7 mouse cellular contexts compared by ENCODE assay signal in the genomic region with DNA sequence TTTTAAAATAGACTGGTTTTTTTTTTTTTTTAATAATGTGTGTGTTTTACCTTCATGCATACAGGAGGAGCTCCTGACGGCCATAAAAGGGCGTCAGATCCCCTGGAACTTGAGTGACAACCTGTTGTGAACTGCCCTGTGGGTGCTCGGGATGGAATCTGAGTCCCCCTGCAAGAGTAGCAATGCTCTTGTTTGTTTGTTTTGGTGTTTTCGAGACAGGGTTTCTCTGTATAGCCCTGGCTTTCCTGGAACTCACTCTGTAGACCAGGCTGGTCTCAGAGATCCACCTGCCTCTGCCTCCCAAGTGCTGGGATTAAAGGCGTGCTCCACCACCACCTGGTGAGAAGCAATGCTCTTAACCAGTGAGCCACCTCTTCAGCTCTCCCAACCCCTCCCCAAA. TPM values are rescaled to one million over a fixed set of nuclear protein-coding genes. Genes with fewer than 3 reads are reported as not detected.
DNase-seq lines count a peak whose midpoint lies in the region; ATAC-seq and TF ChIP-seq lines count a peak whose summit lies in the region.

No protein-coding gene starts in this region.

- H3K4me3 ChIP-seq in lung, embryonic 16.5 days (ENCODE audit: low read length), result peak overlapping the region; percentile 45
- H3K4me3 ChIP-seq in forebrain, embryonic 15.5 days, result peak overlapping the region; percentile 42
- peak overlapping the region; percentile 49 for H3K4me3 ChIP-seq in limb, embryonic 14.5 days (replicated peaks; ENCODE audit: low read length)
- no peak overlapping the region for H3K4me3 ChIP-seq in stomach, embryonic 15.5 days (replicated peaks)

- H3K27ac ChIP-seq in lung, embryonic 16.5 days (ENCODE audit: low read length), result no peak overlapping the region
- H3K27ac ChIP-seq in forebrain, embryonic 15.5 days (replicated peaks), result peak overlapping the region; percentile 81; the same call in 1 of the 2 replicates
- no peak overlapping the region for H3K27ac ChIP-seq in limb, embryonic 14.5 days (replicated peaks; ENCODE audit: low read depth, low read length)
- no peak overlapping the region for H3K27ac ChIP-seq in stomach, embryonic 15.5 days

- peak overlapping the region; percentile 52 for H3K4me2 ChIP-seq in lung, embryonic 16.5 days (ENCODE audit: low read depth, low read length)
- H3K4me2 ChIP-seq in forebrain, embryonic 15.5 days (replicated peaks), result peak overlapping the region; percentile 52
- peak overlapping the region; percentile 68 for H3K4me2 ChIP-seq in limb, embryonic 14.5 days (replicated peaks; ENCODE audit: low read depth, low read length, severe bottlenecking)
- peak overlapping the region; percentile 71 for H3K4me2 ChIP-seq in stomach, embryonic 15.5 days

- H3K9ac ChIP-seq in lung, embryonic 16.5 days (ENCODE audit: low read length), result peak overlapping the region; percentile 54
- peak overlapping the region; percentile 51 for H3K9ac ChIP-seq in forebrain, embryonic 15.5 days (replicated peaks)
- peak overlapping the region; percentile 41 for H3K9ac ChIP-seq in limb, embryonic 14.5 days (ENCODE audit: low read depth, low read length, severe bottlenecking)
- no peak overlapping the region for H3K9ac ChIP-seq in stomach, embryonic 15.5 days

- no peaks in the 10 kb centered on the region; the same call in 1 of the 2 replicates for H3K27me3 ChIP-seq in lung, embryonic 16.5 days (ENCODE audit: control insufficient read depth, insufficient read depth, low read depth, low read length)
- no peaks in the 10 kb centered on the region for H3K27me3 ChIP-seq in forebrain, embryonic 15.5 days
- peaks cover 12% of the 10 kb centered on the region; the same call in 1 of the 2 replicates for H3K27me3 ChIP-seq in limb, embryonic 14.5 days (ENCODE audit: control insufficient read depth, insufficient read depth, low read length)
- H3K27me3 ChIP-seq in stomach, embryonic 15.5 days (replicated peaks), result no peaks in the 10 kb centered on the region

- no peak for DNase-seq in lung, postnatal 10 days
- DNase-seq in limb, embryonic 14.5 days (ENCODE audit: low spot score), result no peak
- DNase-seq in embryo, embryonic 11 days, result no peak
- no peak for DNase-seq in spleen, adult 12 weeks (ENCODE audit: low spot score)

- WGBS in lung, embryonic 16.5 days, result 69% methylated on average over 5 of the region's 5 CpGs
- WGBS in forebrain, embryonic 15.5 days, result 66% methylated on average over 5 of the region's 5 CpGs
- WGBS in limb, embryonic 14.5 days, result 63% methylated on average over 5 of the region's 5 CpGs
- WGBS in stomach, embryonic 15.5 days, result 61% methylated on average over 5 of the region's 5 CpGs

- no peaks in the 10 kb centered on the region for H3K36me3 ChIP-seq in lung, embryonic 16.5 days (ENCODE audit: control insufficient read depth, insufficient read depth, low read length)
- H3K36me3 ChIP-seq in forebrain, embryonic 15.5 days, result no peaks in the 10 kb centered on the region
- H3K36me3 ChIP-seq in limb, embryonic 14.5 days (ENCODE audit: control insufficient read depth, insufficient read depth, low read length), result peaks cover 5% of the 10 kb centered on the region; the same call in 1 of the 2 replicates
- no peaks in the 10 kb centered on the region for H3K36me3 ChIP-seq in stomach, embryonic 15.5 days

- TF ChIP-seq POLR2A in limb, embryonic 14.5 days (IDR thresholded peaks at IDR 0.05; ENCODE audit: borderline replicate concordance, extremely low read depth, insufficient read depth, insufficient read length), result no peak

- H3K9me3 ChIP-seq in lung, embryonic 16.5 days (ENCODE audit: control insufficient read depth, low read length), result no peaks in the 10 kb centered on the region
- no peaks in the 10 kb centered on the region for H3K9me3 ChIP-seq in forebrain, embryonic 15.5 days
- H3K9me3 ChIP-seq in limb, embryonic 14.5 days (ENCODE audit: control insufficient read depth, low read length), result no peaks in the 10 kb centered on the region
- no peaks in the 10 kb centered on the region for H3K9me3 ChIP-seq in stomach, embryonic 15.5 days

- H3K4me1 ChIP-seq in lung, embryonic 16.5 days (replicated peaks; ENCODE audit: control insufficient read depth, insufficient read depth, low read length), result peaks cover 11% of the 10 kb centered on the region
- H3K4me1 ChIP-seq in forebrain, embryonic 15.5 days, result peaks cover 33% of the 10 kb centered on the region
- peaks cover 20% of the 10 kb centered on the region for H3K4me1 ChIP-seq in limb, embryonic 14.5 days (ENCODE audit: control insufficient read depth, insufficient read depth, low read length)
- H3K4me1 ChIP-seq in stomach, embryonic 15.5 days, result peaks cover 16% of the 10 kb centered on the region; the same call in 1 of the 2 replicates

- ATAC-seq in lung, embryonic 16.5 days (ENCODE audit: low read depth), result no peak
- ATAC-seq in forebrain, embryonic 15.5 days (replicated peaks), result no peak
- ATAC-seq in limb, embryonic 14.5 days (ENCODE audit: low FRiP score, low read depth), result no peak
- no peak for ATAC-seq in stomach, embryonic 15.5 days (ENCODE audit: insufficient read depth, low FRiP score, low read depth)

RNA-seq across cellular contexts. Expression of a gene that starts 0.5 kb away (rescaled TPM):
- 28.1 and 31.4 TPM in 2 replicates for polyA plus RNA-seq in lung, embryonic 16.5 days (2015; fragmentation: Nextera tagmentation; extraction: Ambion mirVana)
- 34.0 and 34.2 TPM in 2 replicates for polyA plus RNA-seq in forebrain, embryonic 15.5 days (2015; fragmentation: Nextera tagmentation; extraction: Ambion mirVana)
- 69.2 and 82.4 TPM in 2 replicates for polyA plus RNA-seq in limb, embryonic 14.5 days (2012; rRNA removed)
- 20.4 and 24.1 TPM in 2 replicates for polyA plus RNA-seq in limb, embryonic 14.5 days (2014; fragmentation: Nextera tagmentation; extraction: Ambion mirVana)
- polyA plus RNA-seq in stomach, embryonic 15.5 days (2015; fragmentation: Nextera tagmentation; extraction: Ambion mirVana), result 21.7 and 26.6 TPM in 2 replicates

RNA-seq across cellular contexts. Expression of a gene that starts 18.9 kb away (rescaled TPM):
- polyA plus RNA-seq in lung, embryonic 16.5 days (2015; fragmentation: Nextera tagmentation; extraction: Ambion mirVana), result 9.7 and 9.8 TPM in 2 replicates
- not detected in 2 replicates for polyA plus RNA-seq in forebrain, embryonic 15.5 days (2015; fragmentation: Nextera tagmentation; extraction: Ambion mirVana)
- polyA plus RNA-seq in limb, embryonic 14.5 days (2012; rRNA removed), result not detected in 2 replicates
- polyA plus RNA-seq in limb, embryonic 14.5 days (2014; fragmentation: Nextera tagmentation; extraction: Ambion mirVana), result not detected in 2 replicates
- 12.0 and 15.4 TPM in 2 replicates for polyA plus RNA-seq in stomach, embryonic 15.5 days (2015; fragmentation: Nextera tagmentation; extraction: Ambion mirVana)

RNA-seq across cellular contexts. Expression of a gene that starts 21.5 kb away (rescaled TPM):
- polyA plus RNA-seq in lung, embryonic 16.5 days (2015; fragmentation: Nextera tagmentation; extraction: Ambion mirVana), result 70.1 and 74.4 TPM in 2 replicates
- polyA plus RNA-seq in forebrain, embryonic 15.5 days (2015; fragmentation: Nextera tagmentation; extraction: Ambion mirVana), result 19.1 and 19.7 TPM in 2 replicates
- polyA plus RNA-seq in limb, embryonic 14.5 days (2012; rRNA removed), result 119 and 145 TPM in 2 replicates
- 25.0 and 26.3 TPM in 2 replicates for polyA plus RNA-seq in limb, embryonic 14.5 days (2014; fragmentation: Nextera tagmentation; extraction: Ambion mirVana)
- 37.0 and 43.0 TPM in 2 replicates for polyA plus RNA-seq in stomach, embryonic 15.5 days (2015; fragmentation: Nextera tagmentation; extraction: Ambion mirVana)

RNA-seq across cellular contexts. Expression of a gene that starts 55.6 kb away (rescaled TPM):
- 3.9 and 6.0 TPM in 2 replicates for polyA plus RNA-seq in lung, embryonic 16.5 days (2015; fragmentation: Nextera tagmentation; extraction: Ambion mirVana)
- 70.0 and 75.8 TPM in 2 replicates for polyA plus RNA-seq in forebrain, embryonic 15.5 days (2015; fragmentation: Nextera tagmentation; extraction: Ambion mirVana)
- polyA plus RNA-seq in limb, embryonic 14.5 days (2012; rRNA removed), result 40.6 and 51.6 TPM in 2 replicates
- 15.5 and 18.0 TPM in 2 replicates for polyA plus RNA-seq in limb, embryonic 14.5 days (2014; fragmentation: Nextera tagmentation; extraction: Ambion mirVana)
- 8.0 and 8.3 TPM in 2 replicates for polyA plus RNA-seq in stomach, embryonic 15.5 days (2015; fragmentation: Nextera tagmentation; extraction: Ambion mirVana)
